Mouse (Mus musculus): ENCODE data around the gene Slc41a3.

Slc41a3 gene

DNA sequence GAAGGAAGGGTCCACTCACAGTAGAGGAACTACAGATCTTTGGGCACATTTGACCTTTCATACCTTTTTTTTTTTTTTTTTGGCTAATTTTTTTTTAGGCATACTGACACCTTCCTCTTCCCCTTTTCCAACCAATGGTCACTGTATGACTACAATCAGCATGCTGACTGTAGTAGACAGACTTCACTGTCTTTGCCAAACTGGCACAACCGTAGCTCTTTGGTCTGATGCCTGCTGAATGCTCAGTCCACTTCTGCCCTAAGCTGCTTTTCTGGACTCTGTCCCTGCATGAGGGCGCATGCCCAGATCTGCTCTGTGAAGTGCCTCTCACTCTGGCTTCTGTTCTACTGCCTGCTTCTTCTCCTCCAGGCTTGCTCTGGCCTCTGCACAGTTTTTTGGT, 6.9 kb upstream of the Slc41a3 start:
- DNase-seq (ENCODE audit: low read depth, low spot score), result no peak

- DNase-seq (ENCODE audit: low read depth, low spot score), result no peak
These were observed 6.3 kb upstream of the Slc41a3 start for GRCm38 (mm10) chr6:90598197-90598596.

DNA sequence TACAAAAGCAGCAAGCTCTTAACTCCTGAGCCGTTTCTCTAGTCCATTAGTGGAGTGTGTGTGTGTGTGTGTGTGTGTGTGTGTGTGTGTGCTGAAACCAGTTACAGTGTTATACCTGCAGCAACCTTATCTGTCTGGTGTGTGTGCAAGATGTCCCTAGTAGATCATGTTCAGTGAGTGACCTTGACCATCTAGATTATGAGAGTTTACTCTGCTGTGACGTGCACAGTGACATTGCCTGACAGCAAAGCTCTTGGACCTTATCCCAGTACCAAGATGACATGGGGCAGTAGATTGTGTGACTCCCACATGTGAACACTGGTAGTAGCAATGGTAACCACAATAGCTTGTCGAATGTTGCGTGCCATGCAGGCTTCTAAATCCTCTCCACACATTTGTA, 4.2 kb upstream of the Slc41a3 start:
- DNase-seq (ENCODE audit: low read depth, low spot score), result no peak

DNA sequence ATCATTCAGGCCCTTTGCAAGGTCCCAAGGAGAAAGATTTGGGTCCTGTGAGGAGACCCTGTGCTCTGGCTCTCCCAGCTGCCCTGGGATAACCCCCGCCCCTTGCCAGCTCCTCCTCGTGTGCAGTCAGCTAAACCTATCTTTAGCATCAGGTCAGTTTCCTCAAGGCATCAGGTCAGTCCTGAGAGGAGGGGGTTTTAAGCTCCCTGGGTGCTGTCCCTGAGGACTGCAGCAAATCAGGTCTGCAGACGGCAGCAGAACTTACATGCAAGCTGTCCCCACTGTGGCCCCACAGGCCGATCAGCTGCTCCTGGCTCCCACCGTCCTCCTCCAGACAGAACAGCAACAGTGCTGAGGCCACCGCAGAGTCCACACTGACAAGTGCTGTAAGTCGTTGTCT, 2.8 kb upstream of the Slc41a3 start:
- DNase-seq (ENCODE audit: low read depth, low spot score), result no peak

DNA sequence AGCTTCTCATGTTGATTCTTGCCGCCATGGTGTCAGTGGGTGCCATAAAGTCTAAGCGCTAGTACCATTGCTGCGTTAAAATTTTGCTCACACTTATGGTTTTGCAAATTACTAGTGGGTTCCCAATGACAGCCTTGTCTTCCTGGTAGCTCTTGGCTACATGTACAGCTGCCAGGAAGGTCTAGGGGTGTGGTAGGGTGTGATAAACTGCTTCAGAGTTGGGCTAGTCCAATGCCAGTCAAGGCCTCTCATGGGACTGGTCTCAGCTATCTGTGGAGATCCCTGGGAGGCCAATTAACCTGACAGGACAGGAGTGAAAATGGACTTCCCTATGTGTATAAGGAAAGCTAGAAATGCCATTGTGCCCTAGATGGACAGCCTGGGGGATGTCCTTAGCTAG, 2.2 kb upstream of the Slc41a3 start:
- DNase-seq (ENCODE audit: low read depth, low spot score), result no peak

DNA sequence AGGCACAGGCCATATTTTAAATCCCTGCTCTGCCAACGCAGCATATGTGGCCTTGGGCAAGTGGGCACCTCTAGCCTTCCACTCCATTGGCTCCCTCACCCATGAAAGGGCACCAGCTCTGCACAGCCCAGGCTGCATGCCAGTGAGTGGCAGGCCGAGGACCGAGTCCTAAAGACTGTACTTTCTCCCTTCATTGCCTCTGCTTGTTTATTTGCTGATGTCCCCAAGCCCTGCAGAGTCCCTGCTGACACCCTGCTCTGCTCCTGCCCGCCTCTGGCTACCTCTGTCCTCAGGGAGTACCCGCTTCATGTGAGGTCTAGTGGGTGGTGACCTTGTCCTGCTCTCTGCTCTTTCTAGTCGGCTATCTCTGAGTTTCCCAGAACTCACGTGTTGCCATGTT, 1.4 kb upstream of the Slc41a3 start:
- no peak for DNase-seq (ENCODE audit: low read depth, low spot score)

DNA sequence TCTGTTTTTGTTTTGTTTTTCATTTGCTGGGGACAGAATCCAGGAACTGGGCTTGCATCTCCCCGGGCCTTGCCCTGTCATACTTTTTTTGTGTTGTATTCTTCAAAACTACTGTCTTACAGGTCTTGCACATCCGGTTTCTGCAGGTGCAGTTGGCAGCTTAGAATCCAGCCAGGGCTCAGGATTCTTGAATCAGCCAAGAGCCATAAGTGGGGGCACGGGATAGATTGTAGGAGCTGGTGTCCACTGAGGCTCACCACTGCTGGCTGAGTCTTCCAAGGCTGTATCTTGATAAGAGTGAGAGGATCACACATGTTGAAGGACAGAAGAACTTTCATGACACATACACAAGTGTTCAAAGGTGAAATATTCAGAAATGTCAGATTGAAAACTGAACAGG, 395 bp upstream of the Slc41a3 start:
- no peak for DNase-seq (ENCODE audit: low read depth, low spot score)

DNA sequence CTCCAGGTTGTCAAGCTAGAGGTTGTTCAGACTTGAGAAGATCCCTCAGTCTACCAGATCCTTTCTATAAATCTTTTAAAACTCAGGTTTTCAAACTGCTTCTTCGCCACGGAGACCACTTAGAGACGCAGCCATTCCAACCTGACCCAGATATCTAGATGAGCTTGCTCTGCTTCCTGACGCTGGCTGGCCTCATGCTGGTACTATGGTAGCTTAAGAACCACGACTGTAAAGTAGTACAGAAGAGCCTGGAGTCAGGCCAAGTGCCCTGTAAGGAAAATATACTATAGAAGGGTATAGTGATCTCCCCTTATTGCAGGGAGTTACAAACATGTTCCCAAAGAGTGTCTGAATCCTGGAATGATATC, 757 bp downstream of the Slc41a3 start:
- DNase-seq (ENCODE audit: low read depth, low spot score), result no peak

- DNase-seq (ENCODE audit: low read depth, low spot score), result peak; percentile 88
These were observed 2.0 kb downstream of the Slc41a3 start for GRCm38 (mm10) chr6:90606538-90606937.

GRCm38 (mm10) chr6:90607196-90607595, 2.7 kb downstream of the Slc41a3 start:
- peak; percentile 87 for DNase-seq (ENCODE audit: low read depth, low spot score)

GRCm38 (mm10) chr6:90608186-90608585, 3.7 kb downstream of the Slc41a3 start:
- peak; percentile 55 for DNase-seq (ENCODE audit: low read depth, low spot score)

DNA sequence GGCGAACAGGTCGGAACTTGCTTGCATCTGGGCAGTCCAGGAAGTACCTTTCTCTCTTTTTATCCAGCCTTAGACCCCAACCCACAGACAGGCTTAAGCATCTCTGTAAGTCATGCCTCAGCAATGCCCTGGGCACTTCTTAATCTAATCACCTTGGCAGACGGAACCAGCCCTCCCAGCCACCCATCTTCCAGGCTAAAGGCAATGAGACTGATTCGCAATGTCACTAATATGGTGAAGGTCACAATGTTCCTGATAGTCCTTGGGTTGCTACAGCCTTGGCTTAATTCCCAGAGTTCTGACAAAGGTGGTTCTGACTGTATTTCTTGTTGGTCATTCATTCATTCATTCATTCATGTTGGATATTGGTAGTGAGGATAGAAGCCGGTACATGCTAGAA, 5.7 kb downstream of the Slc41a3 start:
- no peak for DNase-seq (ENCODE audit: low read depth, low spot score)

- no peak for DNase-seq (ENCODE audit: low read depth, low spot score)
These were observed 8.8 kb downstream of the Slc41a3 start for GRCm38 (mm10) chr6:90613277-90613676.

DNA sequence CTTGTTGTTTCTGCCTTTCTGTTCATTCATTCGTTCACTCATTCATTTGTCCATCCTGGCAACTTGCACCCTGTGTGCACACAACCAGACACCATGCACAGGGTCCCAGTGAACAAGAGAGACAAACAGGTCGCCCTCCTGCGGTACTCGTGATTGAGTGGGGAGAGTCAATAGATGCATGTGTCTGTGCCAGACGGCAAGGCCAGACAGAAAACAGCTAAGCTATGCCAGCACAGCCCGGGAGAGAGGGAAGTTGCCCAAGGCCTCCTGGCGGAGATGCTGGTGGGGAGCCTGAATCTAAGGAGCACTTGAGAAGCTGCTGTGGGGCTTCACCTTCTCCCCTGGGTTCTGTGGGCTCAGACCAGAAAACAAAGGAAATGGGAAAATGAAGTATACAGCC, 10.8 kb downstream of the Slc41a3 start:
- DNase-seq (ENCODE audit: low read depth, low spot score), result no peak

DNA sequence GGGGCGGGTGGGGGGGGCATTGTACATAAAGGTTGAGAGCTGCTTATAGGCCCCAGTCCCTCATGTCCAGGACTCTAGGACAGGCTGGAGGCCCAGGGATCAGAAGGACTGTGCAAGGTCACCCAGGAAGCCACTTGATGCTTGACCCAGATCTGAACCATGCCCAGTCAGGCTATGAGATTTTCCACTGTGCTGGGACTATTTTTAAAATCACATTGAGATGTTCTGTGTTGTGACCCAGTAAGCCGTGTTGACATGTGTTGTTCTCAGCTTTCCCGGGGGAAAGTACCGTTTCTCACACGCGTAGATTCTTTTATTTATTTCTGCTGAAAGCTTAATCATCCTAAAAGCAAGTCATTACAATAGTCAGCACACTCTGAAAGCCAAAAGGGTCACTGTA, 11.5 kb downstream of the Slc41a3 start:
- DNase-seq (ENCODE audit: low read depth, low spot score), result no peak

DNA sequence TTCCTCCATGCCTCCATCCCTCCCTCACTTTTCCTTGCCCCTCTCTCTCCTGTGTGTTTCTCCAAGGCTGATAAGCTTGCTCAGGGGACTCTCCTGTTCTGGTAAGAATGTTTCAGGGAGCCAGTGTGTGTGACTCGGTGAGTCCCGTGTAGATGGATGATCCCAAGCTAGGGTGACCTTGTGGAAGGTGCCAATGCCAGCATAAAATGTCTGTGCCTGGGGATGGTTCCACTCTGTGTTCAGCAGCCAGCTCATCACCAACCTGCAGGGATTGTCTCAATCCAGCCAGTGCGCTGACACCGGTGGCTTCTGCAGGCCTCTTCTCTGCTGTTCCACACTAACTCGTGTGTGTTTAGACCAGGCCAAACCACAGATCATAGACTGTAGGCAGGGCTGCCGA, 12.0 kb downstream of the Slc41a3 start:
- no peak for DNase-seq (ENCODE audit: low read depth, low spot score)

DNA sequence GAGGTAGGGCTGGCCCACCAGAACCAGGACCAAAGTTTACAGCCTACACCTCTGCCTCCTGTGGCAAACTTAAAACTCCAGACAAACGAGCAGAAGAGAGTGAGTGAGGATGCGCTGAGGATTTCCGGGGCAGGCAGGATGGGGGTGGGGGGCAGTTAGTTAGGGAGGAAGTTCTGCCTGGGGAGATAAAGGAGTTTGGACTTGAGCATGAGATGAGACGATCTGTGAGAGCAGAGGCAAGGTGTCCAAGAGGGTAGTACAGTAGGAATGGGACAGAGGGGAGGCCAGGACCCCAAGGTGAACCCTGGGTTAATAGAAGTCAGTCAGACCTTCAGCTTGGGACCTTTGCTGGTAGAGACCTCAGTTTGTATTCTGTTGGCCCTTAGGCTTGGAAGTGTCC, 13.7 kb downstream of the Slc41a3 start:
- no peak for DNase-seq (ENCODE audit: low read depth, low spot score)

DNA sequence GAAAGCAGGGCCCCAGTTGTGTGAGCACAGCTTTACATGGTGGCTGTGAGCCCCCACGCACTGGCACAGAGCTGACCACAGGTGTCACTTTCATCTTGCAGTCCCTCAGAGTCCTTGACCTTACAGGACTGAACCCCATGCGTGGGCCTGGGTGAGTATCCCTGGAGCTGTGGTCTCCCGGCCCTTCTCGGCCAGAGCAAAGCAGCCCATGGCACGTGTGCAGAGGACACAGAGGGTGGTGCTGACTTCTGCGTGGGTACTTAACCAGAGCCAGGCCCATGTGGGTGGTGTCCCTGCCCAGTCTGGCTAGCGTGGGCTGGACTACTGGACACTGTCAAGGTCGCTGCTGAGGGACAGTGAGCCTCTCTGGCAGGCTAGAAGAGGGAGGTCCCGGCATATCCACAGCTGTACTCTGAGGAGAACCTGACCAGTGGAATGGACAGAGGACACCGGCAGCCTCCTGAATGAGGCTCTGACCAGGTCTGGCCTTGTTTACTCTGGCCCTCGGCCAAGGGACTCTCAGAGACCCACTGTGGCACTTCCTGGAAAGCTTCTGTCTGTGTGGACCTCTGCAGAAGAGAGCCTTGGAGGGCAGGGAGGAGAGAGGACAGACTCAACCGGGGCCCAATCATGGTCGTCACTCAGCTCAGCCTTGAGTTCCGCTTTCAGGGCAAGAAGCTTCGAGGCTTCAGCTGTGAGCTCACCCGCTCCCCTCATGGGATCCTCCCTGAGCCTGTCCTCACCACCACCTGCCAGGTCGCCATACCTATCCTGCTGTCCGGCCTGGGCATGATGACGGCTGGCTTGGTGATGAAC, 14.5 kb downstream of the Slc41a3 start:
- DNase-seq (ENCODE audit: low read depth, low spot score), result no peak

DNA sequence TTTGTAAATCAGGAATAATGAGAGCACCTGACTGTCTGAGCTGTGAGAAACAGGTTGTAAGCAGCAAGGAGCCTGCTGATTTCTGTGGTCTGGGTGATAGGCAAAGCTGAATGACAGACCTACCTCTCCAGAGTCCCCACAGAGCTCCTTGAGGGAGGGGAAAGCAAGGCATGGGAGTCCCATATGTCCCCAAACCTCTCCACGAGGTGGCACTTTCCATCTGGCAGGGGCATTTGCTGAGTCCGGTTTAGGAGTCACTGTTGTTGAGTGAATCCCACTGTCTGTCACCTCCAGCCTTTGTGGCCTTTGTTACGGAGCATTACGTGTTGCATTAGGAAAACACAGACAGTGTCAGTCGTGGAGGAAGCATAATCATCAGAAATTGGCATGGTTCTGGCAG, 15.4 kb downstream of the Slc41a3 start:
- no peak for DNase-seq (ENCODE audit: low read depth, low spot score)

DNA sequence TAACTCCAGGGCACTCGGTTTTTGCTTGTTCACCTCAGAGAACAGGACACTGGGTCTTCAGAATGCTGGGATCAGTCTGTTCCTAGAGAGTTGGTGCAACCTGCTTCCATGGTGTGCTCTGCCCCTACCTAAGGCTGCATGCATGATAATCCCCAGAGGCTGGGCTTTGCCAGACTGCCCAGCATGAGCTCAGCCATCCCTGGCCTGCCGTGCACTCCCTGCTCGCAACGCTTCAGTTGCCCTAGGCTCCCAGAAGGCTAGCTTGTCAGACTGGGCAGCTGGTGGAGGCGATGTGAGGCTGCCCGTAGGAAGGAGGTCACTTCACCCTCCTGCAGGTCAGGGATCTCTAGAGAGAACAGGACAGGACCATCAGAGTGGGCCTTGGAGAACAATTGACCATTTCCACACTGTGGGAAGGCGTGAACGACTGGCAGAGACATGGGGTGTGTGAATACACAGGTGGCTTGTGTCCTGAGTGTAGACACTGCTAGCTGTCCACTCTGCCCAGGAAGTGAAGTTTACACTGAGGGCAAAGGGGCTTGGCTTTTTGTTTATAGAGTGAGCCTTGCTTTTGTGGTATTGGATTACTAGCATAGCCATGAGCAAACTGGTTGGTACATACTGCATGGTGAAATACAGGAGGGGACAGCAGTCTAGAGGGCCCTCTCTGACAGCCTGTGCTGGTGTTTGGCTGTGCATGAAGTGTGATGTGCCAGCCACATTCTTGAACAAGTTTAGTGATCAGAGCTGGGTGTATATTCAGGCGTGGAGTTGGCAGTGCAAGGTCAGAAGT, 16.5 kb downstream of the Slc41a3 start:
- DNase-seq (ENCODE audit: low read depth, low spot score), result no peak

GRCm38 (mm10) chr6:90621584-90621890, 17.0 kb downstream of the Slc41a3 start:
- no peak for DNase-seq (ENCODE audit: low read depth, low spot score)

- DNase-seq (ENCODE audit: low read depth, low spot score), result no peak
These were observed 18.4 kb downstream of the Slc41a3 start for GRCm38 (mm10) chr6:90622758-90623455.

- no peak for DNase-seq (ENCODE audit: low read depth, low spot score)
These were observed 18.9 kb downstream of the Slc41a3 start for GRCm38 (mm10) chr6:90623456-90623836.

All from R1 (cell line).